8 mouse cellular contexts compared by ENCODE assay signal in genomic region chr5:100037965-100038713, GRCm38 (mm10). TPM values are rescaled to one million over a fixed set of nuclear protein-coding genes. Genes with fewer than 3 reads are reported as not detected.
DNase-seq lines count a peak whose midpoint lies in the region; ATAC-seq and TF ChIP-seq lines count a peak whose summit lies in the region.

No protein-coding gene starts in this region.

- H3K9me3 ChIP-seq in heart, embryonic 11.5 days (replicated peaks; ENCODE audit: control insufficient read depth, low read length) = no peaks in the 10 kb centered on the region
- H3K9me3 ChIP-seq in kidney, postnatal 0 days (replicated peaks; ENCODE audit: low read length) = no peaks in the 10 kb centered on the region

- peak; percentile 88 for DNase-seq in A20 (ENCODE audit: low read depth, low spot score)
- peak; percentile 90 for DNase-seq in brain, adult 2 months (ENCODE audit: low read depth, low spot score)
- DNase-seq in kidney, postnatal 0 days (ENCODE audit: low spot score) = peak; percentile 87
- peak; percentile 54 for DNase-seq in liver, adult 2 months (ENCODE audit: extremely low read depth, low read depth, low spot score)
- peak; percentile 90 to 96 for DNase-seq in spleen, postnatal 4 days (ENCODE audit: low spot score in 2 of 2)

- peaks cover 17% of the 10 kb centered on the region for H3K36me3 ChIP-seq in heart, embryonic 11.5 days (ENCODE audit: control insufficient read depth, insufficient read depth, low read length)
- peaks cover 20% of the 10 kb centered on the region for H3K36me3 ChIP-seq in kidney, postnatal 0 days (ENCODE audit: insufficient read depth, low read length)
- peaks cover 28% of the 10 kb centered on the region for H3K36me3 ChIP-seq in liver, adult 2 months (ENCODE audit: control insufficient read depth, insufficient read depth, low read length)

- H3K4me2 ChIP-seq in heart, embryonic 11.5 days = peak overlapping the region; percentile 82
- peak overlapping the region; percentile 86 for H3K4me2 ChIP-seq in kidney, postnatal 0 days (ENCODE audit: low read length)

- TF ChIP-seq CTCF in embryonic fibroblast, embryonic 13.5 days (IDR thresholded peaks at IDR 0.05; ENCODE audit: borderline replicate concordance, insufficient read depth, low read length) = no peak
- TF ChIP-seq CTCF in kidney, postnatal 0 days (IDR thresholded peaks at IDR 0.05; ENCODE audit: low read depth) = no peak
- TF ChIP-seq CTCF in liver, adult 2 months (IDR thresholded peaks at IDR 0.05; ENCODE audit: low read depth, low read length) = no peak

- 1% methylated on average over 45 of the region's 45 CpGs for WGBS in heart, embryonic 11.5 days (ENCODE audit: insufficient replicate concordance)
- under 1% methylated on average over 37 of the region's 45 CpGs for WGBS in kidney, postnatal 0 days
- WGBS in liver, adult 2 months = 2% methylated on average over 43 of the region's 45 CpGs

- peak overlapping the region; percentile 84 for H3K27ac ChIP-seq in embryonic fibroblast, embryonic 13.5 days (ENCODE audit: insufficient read depth, low read length)
- peak overlapping the region; percentile 98 for H3K27ac ChIP-seq in heart, embryonic 11.5 days (ENCODE audit: low read depth, low read length)
- peak overlapping the region; percentile 99 for H3K27ac ChIP-seq in kidney, postnatal 0 days
- peak overlapping the region; percentile 94 for H3K27ac ChIP-seq in liver, adult 2 months (replicated peaks; ENCODE audit: insufficient read depth, low read depth, low read length)

- peak overlapping the region; percentile 99 for H3K9ac ChIP-seq in heart, embryonic 11.5 days (ENCODE audit: low read depth, low read length)
- H3K9ac ChIP-seq in kidney, postnatal 0 days (ENCODE audit: low read depth, low read length) = peak overlapping the region; percentile 98
- H3K9ac ChIP-seq in liver, adult 2 months (ENCODE audit: low read depth, low read length) = peak overlapping the region; percentile 94

- ATAC-seq in heart, embryonic 11.5 days (replicated peaks; ENCODE audit: insufficient number of reproducible peaks, low FRiP score, low TSS enrichment) = peak; percentile 47; the same call in 1 of the 2 replicates
- peak; percentile 15 for ATAC-seq in kidney, postnatal 0 days (replicated peaks; ENCODE audit: low FRiP score, low read depth)
- peak; percentile 14; the same call in 1 of the 2 replicates for ATAC-seq in monocyte, adult 5-6 weeks (replicated peaks; ENCODE audit: insufficient number of reproducible peaks, low FRiP score, low TSS enrichment, poor library complexity, severe bottlenecking)

- no peaks in the 10 kb centered on the region for H3K27me3 ChIP-seq in heart, embryonic 11.5 days (ENCODE audit: control insufficient read depth, insufficient read depth, low read length)
- H3K27me3 ChIP-seq in kidney, postnatal 0 days (ENCODE audit: insufficient read depth, low read length) = no peaks in the 10 kb centered on the region
- no peaks in the 10 kb centered on the region for H3K27me3 ChIP-seq in liver, adult 2 months (ENCODE audit: control insufficient read depth, insufficient read depth, low read length)

- H3K79me2 ChIP-seq in liver, adult 2 months (ENCODE audit: control insufficient read depth, insufficient read depth, low read length) = peaks cover 19% of the 10 kb centered on the region; the same call in 1 of the 2 replicates

- H3K4me3 ChIP-seq in embryonic fibroblast, embryonic 13.5 days (ENCODE audit: insufficient read depth, low read length) = peak overlapping the region; percentile 100
- H3K4me3 ChIP-seq in heart, embryonic 11.5 days (ENCODE audit: low read depth, low read length) = peak overlapping the region; percentile 96
- H3K4me3 ChIP-seq in kidney, postnatal 0 days (replicated peaks; ENCODE audit: low read depth, low read length) = peak overlapping the region; percentile 96
- H3K4me3 ChIP-seq in liver, adult 2 months (ENCODE audit: insufficient read depth, low read depth, low read length) = peak overlapping the region; percentile 92

- no peak for TF ChIP-seq POLR2A in embryonic fibroblast, embryonic 13.5 days (IDR thresholded peaks at IDR 0.05; ENCODE audit: low read depth, low read length)
- no peak for TF ChIP-seq POLR2A in liver, adult 2 months (IDR thresholded peaks at IDR 0.05; ENCODE audit: extremely low read depth, insufficient read depth, low read length)

- H3K4me1 ChIP-seq in embryonic fibroblast, embryonic 13.5 days (ENCODE audit: control insufficient read depth, insufficient read depth, low read length) = peaks cover 7% of the 10 kb centered on the region; the same call in 1 of the 2 replicates
- peaks cover 10% of the 10 kb centered on the region for H3K4me1 ChIP-seq in heart, embryonic 11.5 days (ENCODE audit: control insufficient read depth, insufficient read depth, low read length)
- no peaks in the 10 kb centered on the region for H3K4me1 ChIP-seq in kidney, postnatal 0 days (replicated peaks; ENCODE audit: insufficient read depth, low read length)
- H3K4me1 ChIP-seq in liver, adult 2 months (ENCODE audit: control insufficient read depth, insufficient read depth, low read length) = peaks cover 3% of the 10 kb centered on the region; the same call in 1 of the 2 replicates

RNA-seq across cellular contexts. Expression of gene Hnrnpdl, which starts 1.3 kb away (rescaled TPM):
- polyA plus RNA-seq in embryonic fibroblast, embryonic 13.5 days (2011; ENCODE audit: insufficient read length, low read depth, missing spikeins) = 155 and 231 TPM in 2 replicates
- 117 and 125 TPM in 2 replicates for polyA plus RNA-seq in heart, embryonic 11.5 days (2014; fragmentation: Nextera tagmentation; extraction: Ambion mirVana)
- polyA plus RNA-seq in kidney, postnatal 0 days (2015; fragmentation: Nextera tagmentation; extraction: Ambion mirVana) = 118 and 121 TPM in 2 replicates
- 46.9 and 51.4 TPM in 2 replicates for total RNA-seq in liver, adult 2 months (2014; rRNA removed)
- polyA plus RNA-seq in liver, adult 2 months (2012; rRNA removed) = 22.5 and 28.9 TPM in 2 replicates
- 526 to 624 TPM (median 546 TPM) in 3 replicates for total RNA-seq in monocyte, adult 5-6 weeks (2017)

RNA-seq across cellular contexts. Expression of gene Enoph1, which starts 1.6 kb away (rescaled TPM):
- 20.1 and 23.7 TPM in 2 replicates for polyA plus RNA-seq in embryonic fibroblast, embryonic 13.5 days (2011; ENCODE audit: insufficient read length, low read depth, missing spikeins)
- 28.0 and 31.2 TPM in 2 replicates for polyA plus RNA-seq in heart, embryonic 11.5 days (2014; fragmentation: Nextera tagmentation; extraction: Ambion mirVana)
- polyA plus RNA-seq in kidney, postnatal 0 days (2015; fragmentation: Nextera tagmentation; extraction: Ambion mirVana) = 31.5 and 36.1 TPM in 2 replicates
- total RNA-seq in liver, adult 2 months (2014; rRNA removed) = 5.9 and 6.2 TPM in 2 replicates
- 6.2 and 7.3 TPM in 2 replicates for polyA plus RNA-seq in liver, adult 2 months (2012; rRNA removed)
- total RNA-seq in monocyte, adult 5-6 weeks (2017) = 22.0 to 42.2 TPM (median 31.0 TPM) in 3 replicates

RNA-seq across cellular contexts. Expression of gene 4930524J08Rik, which starts 59.3 kb away (rescaled TPM):
- polyA plus RNA-seq in embryonic fibroblast, embryonic 13.5 days (2011; ENCODE audit: insufficient read length, low read depth, missing spikeins) = 2.4 and 2.5 TPM in 2 replicates
- 1.5 and 1.7 TPM in 2 replicates for polyA plus RNA-seq in heart, embryonic 11.5 days (2014; fragmentation: Nextera tagmentation; extraction: Ambion mirVana)
- polyA plus RNA-seq in kidney, postnatal 0 days (2015; fragmentation: Nextera tagmentation; extraction: Ambion mirVana) = 2.9 and 4.5 TPM in 2 replicates
- 0.67 TPM in 1 of 2 replicates, not detected in the other for total RNA-seq in liver, adult 2 months (2014; rRNA removed)
- 0.67 and 0.82 TPM in 2 replicates for polyA plus RNA-seq in liver, adult 2 months (2012; rRNA removed)
- 1.3 TPM in 1 of 3 replicates, not detected in the others for total RNA-seq in monocyte, adult 5-6 weeks (2017)

RNA-seq across cellular contexts. Expression of gene Hnrnpd, which starts 59.4 kb away (rescaled TPM):
- 295 and 380 TPM in 2 replicates for polyA plus RNA-seq in embryonic fibroblast, embryonic 13.5 days (2011; ENCODE audit: insufficient read length, low read depth, missing spikeins)
- 113 and 120 TPM in 2 replicates for polyA plus RNA-seq in heart, embryonic 11.5 days (2014; fragmentation: Nextera tagmentation; extraction: Ambion mirVana)
- 97.7 and 125 TPM in 2 replicates for polyA plus RNA-seq in kidney, postnatal 0 days (2015; fragmentation: Nextera tagmentation; extraction: Ambion mirVana)
- 9.6 and 12.6 TPM in 2 replicates for total RNA-seq in liver, adult 2 months (2014; rRNA removed)
- 20.3 and 25.4 TPM in 2 replicates for polyA plus RNA-seq in liver, adult 2 months (2012; rRNA removed)
- total RNA-seq in monocyte, adult 5-6 weeks (2017) = 67.5 to 152 TPM (median 113 TPM) in 3 replicates

Comparison
In these comparisons a context has a peak if more than half of its experiments do, and no peak if none do; other contexts are left out.
1. Peak in every context shown above with its lines: DNase-seq, ATAC-seq, H3K4me3 ChIP-seq and H3K27ac ChIP-seq.